Mouse (Mus musculus) MEL (cell line): Measurements from ENCODE around the gene Vwa3b. TPM values are rescaled to one million over a fixed set of nuclear protein-coding genes. Genes with fewer than 3 reads are reported as not detected.

ENCODE experiments used
- DNase-seq: peaks from one replicate; pipeline ENCODE4 v3.0.0; 2011; ENCODE audit warnings: low read depth, low spot score
- H3K27ac ChIP-seq: 2 replicates; pipeline ENCODE4 v1.5.1; 2012; ENCODE audit warnings: low read depth, mild to moderate bottlenecking, control low read depth, low read length, moderate library complexity; ENCODE audit not compliant: control insufficient read depth
- H3K27me3 ChIP-seq, 2 experiments: fragments of 150-350 bp in 1 of 2; sonication (generic) in 1 of 2; 2 replicates each; pipeline ENCODE4 v1.6.1; 2012; ENCODE audit warnings: low read length in 2 of 2, mild to moderate bottlenecking in 2 of 2, improper control_type of control experiment in 1 of 2, moderate library complexity in 1 of 2; ENCODE audit not compliant: insufficient read depth in 2 of 2, control insufficient read depth in 1 of 2
- H3K36me3 ChIP-seq, 2 experiments: 2 replicates each; pipeline ENCODE4 v1.6.1; 2012 to 2014; ENCODE audit warnings: low read length in 2 of 2, improper control_type of control experiment in 1 of 2, inconsistent platforms in 1 of 2, mild to moderate bottlenecking in 1 of 2; ENCODE audit not compliant: insufficient read depth in 2 of 2, control insufficient read depth in 1 of 2
- H3K4me1 ChIP-seq, 2 experiments: fragments of 150-350 bp in 1 of 2; sonication (generic) in 1 of 2; 2 replicates each; pipeline ENCODE4 v1.6.1; 2012; ENCODE audit warnings: low read length in 2 of 2, improper control_type of control experiment in 1 of 2, mild to moderate bottlenecking in 1 of 2; ENCODE audit not compliant: insufficient read depth in 2 of 2, control insufficient read depth in 1 of 2
- H3K4me3 ChIP-seq, 2 experiments: fragments of 150-350 bp in 1 of 2; sonication (generic) in 1 of 2; 2 replicates each; pipeline ENCODE4 v1.5.1; 2012; ENCODE audit warnings: low read depth in 2 of 2, low read length in 2 of 2, mild to moderate bottlenecking in 2 of 2, moderate library complexity in 2 of 2, control low read depth in 1 of 2, improper control_type of control experiment in 1 of 2; ENCODE audit not compliant: control insufficient read depth in 1 of 2, insufficient read depth in 1 of 2
- H3K79me2 ChIP-seq: 2 replicates; pipeline ENCODE4 v1.6.1; 2012; ENCODE audit warnings: mild to moderate bottlenecking, low read length, moderate library complexity; ENCODE audit not compliant: control insufficient read depth, poor library complexity, insufficient read depth
- H3K9ac ChIP-seq: 2 replicates; pipeline ENCODE4 v1.6.1; 2012; ENCODE audit warnings: low read depth, mild to moderate bottlenecking, control low read depth, low read length, moderate library complexity; ENCODE audit not compliant: control insufficient read depth, poor library complexity, severe bottlenecking
- H3K9me3 ChIP-seq: fragments of 150-350 bp; sonication (generic); replicated peaks from 2 replicates; pipeline ENCODE4 v1.6.1; 2012; ENCODE audit warnings: mild to moderate bottlenecking, low read length, improper control_type of control experiment, moderate library complexity; ENCODE audit not compliant: insufficient read depth
- E2F4 ChIP-seq: IDR thresholded peaks from 2 replicates; pipeline ENCODE4 v1.6.1; 2011; ENCODE audit warnings: low read depth, low read length, improper control_type of control experiment, borderline replicate concordance
- HCFC1 ChIP-seq: IDR thresholded peaks from 2 replicates; pipeline ENCODE4 v1.6.1; 2012; ENCODE audit warnings: low read depth, mild to moderate bottlenecking, inconsistent platforms, low read length, improper control_type of control experiment, moderate library complexity
- MAFK ChIP-seq: IDR thresholded peaks from 2 replicates; pipeline ENCODE4 v1.6.1; 2011; ENCODE audit warnings: low read depth, mild to moderate bottlenecking, low read length, improper control_type of control experiment, borderline replicate concordance
- MEF2A ChIP-seq: IDR thresholded peaks from 2 replicates; pipeline ENCODE4 v1.6.1; 2014; ENCODE audit warnings: low read depth, mild to moderate bottlenecking, inconsistent platforms, low read length, improper control_type of control experiment; ENCODE audit not compliant: poor library complexity, insufficient replicate concordance, severe bottlenecking; ENCODE audit errors: extremely low read depth
- MYC ChIP-seq: IDR thresholded peaks from 2 replicates; pipeline ENCODE4 v1.6.1; 2011; ENCODE audit warnings: low read depth, mild to moderate bottlenecking, low read length, improper control_type of control experiment, moderate library complexity
- NRF1 ChIP-seq: IDR thresholded peaks from 2 replicates; pipeline ENCODE4 v1.6.1; 2014; ENCODE audit warnings: low read depth, mild to moderate bottlenecking, inconsistent platforms, low read length, improper control_type of control experiment, moderate library complexity; ENCODE audit not compliant: poor library complexity, insufficient read depth, severe bottlenecking
- POLR2A ChIP-seq, 2 experiments: IDR thresholded peaks; 2 replicates each; pipeline ENCODE4 v1.6.1; 2011 to 2012; ENCODE audit warnings: low read length in 2 of 2, mild to moderate bottlenecking in 2 of 2, control low read depth in 1 of 2, improper control_type of control experiment in 1 of 2, low read depth in 1 of 2, moderate library complexity in 1 of 2; ENCODE audit not compliant: control insufficient read depth in 1 of 2, insufficient read depth in 1 of 2, poor library complexity in 1 of 2
- POLR2AphosphoS2 ChIP-seq: IDR thresholded peaks from 2 replicates; pipeline ENCODE4 v1.6.1; 2011; ENCODE audit warnings: low read length, improper control_type of control experiment
- POLR2AphosphoS5 ChIP-seq: IDR thresholded peaks from 2 replicates; pipeline ENCODE4 v1.6.1; 2012; ENCODE audit warnings: low read depth, borderline replicate concordance, mild to moderate bottlenecking, inconsistent platforms, low read length, moderate library complexity, mixed read lengths
- RCOR1 ChIP-seq: IDR thresholded peaks from 2 replicates; pipeline ENCODE4 v1.6.1; 2012; ENCODE audit warnings: low read depth, mild to moderate bottlenecking, inconsistent platforms, low read length, improper control_type of control experiment
- SMC3 ChIP-seq: IDR thresholded peaks from 2 replicates; pipeline ENCODE4 v1.6.1; 2011; ENCODE audit warnings: low read depth, low read length, improper control_type of control experiment
- TAL1 ChIP-seq: IDR thresholded peaks from 2 replicates; pipeline ENCODE4 v1.6.1; 2012; ENCODE audit warnings: mild to moderate bottlenecking, inconsistent platforms, low read length, moderate library complexity, mixed read lengths
- UBTF ChIP-seq: IDR thresholded peaks from 2 replicates; pipeline ENCODE4 v1.6.1; 2012; ENCODE audit warnings: low read depth, mild to moderate bottlenecking, inconsistent platforms, low read length, improper control_type of control experiment, moderate library complexity, borderline replicate concordance; ENCODE audit not compliant: insufficient read depth
- USF2 ChIP-seq, 2 experiments: IDR thresholded peaks; 2 replicates each; pipeline ENCODE4 v1.6.1; 2011 to 2012; ENCODE audit warnings: improper control_type of control experiment in 2 of 2, low read length in 2 of 2, borderline replicate concordance in 1 of 2, inconsistent platforms in 1 of 2, low read depth in 1 of 2, mild to moderate bottlenecking in 1 of 2; ENCODE audit not compliant: insufficient read depth in 1 of 2
- ZC3H11A ChIP-seq: IDR thresholded peaks from 2 replicates; pipeline ENCODE4 v1.6.1; 2012; ENCODE audit warnings: low read depth, mild to moderate bottlenecking, inconsistent platforms, low read length, improper control_type of control experiment
- ZKSCAN1 ChIP-seq: IDR thresholded peaks from 2 replicates; pipeline ENCODE4 v1.6.1; 2012; ENCODE audit warnings: low read depth, mild to moderate bottlenecking, inconsistent platforms, low read length, improper control_type of control experiment, moderate library complexity
- ZMIZ1 ChIP-seq: IDR thresholded peaks from 2 replicates; pipeline ENCODE4 v1.6.1; 2012; ENCODE audit warnings: low read depth, mild to moderate bottlenecking, inconsistent platforms, low read length, improper control_type of control experiment, moderate library complexity
- ZNF384 ChIP-seq: IDR thresholded peaks from 2 replicates; pipeline ENCODE4 v1.6.1; 2012; ENCODE audit warnings: low read depth, mild to moderate bottlenecking, inconsistent platforms, low read length, improper control_type of control experiment
- polyA plus RNA-seq, 2 experiments: library from polyadenylated mRNA; stranded (reverse) in 1 of 2; unstranded in 1 of 2; fragments of >175 nt in 1 of 2; fragments of >200 nt in 1 of 2; gene quantifications; 2 replicates each; pipeline versions ENCODE4 v1.2.1 to v1.2.4; 2012; ENCODE audit warnings: low replicate concordance in 2 of 2, low read depth in 1 of 2; ENCODE audit not compliant: insufficient read length in 2 of 2, insufficient read depth in 1 of 2, missing spikeins in 1 of 2
- total RNA-seq: library from RNA; depleted of rRNA; stranded (reverse); fragments of 300-350 nt; gene quantifications from 2 replicates; pipeline ENCODE4 v1.2.3, GENCODE M21; 2012

The Vwa3b gene
- total and polyA plus RNA-seq, 3 experiments, result not detected

DNA sequence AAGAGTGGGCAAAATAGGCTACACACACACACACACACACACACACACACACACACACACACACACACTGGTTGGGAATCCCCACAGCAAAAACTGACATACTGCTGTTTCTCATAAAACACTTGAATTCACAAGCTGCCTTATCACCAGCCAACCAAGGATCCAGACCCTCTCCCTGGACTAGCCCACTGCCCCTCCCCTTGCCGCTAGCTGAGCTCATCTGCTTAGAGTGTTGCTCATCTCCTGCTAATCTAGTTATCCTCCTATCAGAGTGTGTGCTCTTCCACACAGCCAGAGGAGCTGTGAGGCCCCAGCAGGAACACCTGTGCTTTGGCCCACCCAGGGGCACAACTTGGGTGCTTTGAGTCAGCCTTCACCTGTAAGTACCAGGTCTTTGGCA lies 187.7 kb downstream of the Vwa3b start, which contains the start of gene Cnga3:
Cnga3 (plus strand) TSS at position 291 of the 400 bp plus-strand sequence.
- no peak for TF ChIP-seq ZNF384
- TF ChIP-seq E2F4, result no peak
- no peak for TF ChIP-seq ZC3H11A
- TF ChIP-seq SMC3, result no peak
- TF ChIP-seq, all 39 proteins: peak for 0
- H3K9me3 ChIP-seq, result no peaks in the 10 kb centered on the region
- no peak within 1 kb of the TSS for H3K27ac ChIP-seq
- H3K79me2 ChIP-seq, result no peaks in the 10 kb centered on the region
- H3K27me3 ChIP-seq, result peaks cover 0 to 3% of the 10 kb centered on the region in 2 experiments; a peak in 2 of 4 replicates
- no peak within 1 kb of the TSS for H3K9ac ChIP-seq
- DNase-seq, result peak; percentile 46
- no peaks in the 10 kb centered on the region for H3K4me1 ChIP-seq
- H3K4me3 ChIP-seq, result no peak within 1 kb of the TSS
- H3K36me3 ChIP-seq, result no peaks in the 10 kb centered on the region

DNA sequence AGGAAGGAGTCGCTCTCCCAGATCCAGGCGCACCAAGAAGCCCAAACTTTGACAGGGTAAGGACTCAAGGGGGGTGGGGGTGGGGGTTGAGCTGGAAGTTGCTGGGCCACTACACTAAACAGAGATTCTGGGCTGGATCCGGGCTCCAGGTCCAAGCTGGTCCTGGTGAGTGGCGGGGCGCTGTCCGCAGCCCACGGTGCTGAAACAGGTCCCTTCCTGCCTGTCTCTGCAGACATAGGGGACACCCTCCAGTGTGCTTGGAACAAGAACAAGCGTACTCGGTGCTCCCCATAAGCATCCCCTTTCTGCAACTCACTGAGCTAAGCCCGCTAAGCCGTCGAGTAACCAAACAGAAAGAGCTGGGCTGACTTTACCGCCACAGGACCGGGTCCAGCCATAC lies 192.0 kb downstream of the Vwa3b start:
- no peak overlapping the region for H3K9ac ChIP-seq
- H3K27me3 ChIP-seq, result no peaks in the 10 kb centered on the region
- no peak overlapping the region for H3K27ac ChIP-seq
- H3K36me3 ChIP-seq, result no peaks in the 10 kb centered on the region
- no peaks in the 10 kb centered on the region for H3K4me1 ChIP-seq
- DNase-seq, result peak; percentile 41
- no peaks in the 10 kb centered on the region for H3K79me2 ChIP-seq
- TF ChIP-seq UBTF (no peak), HCFC1 (no peak), POLR2AphosphoS2 (no peak), ZKSCAN1 (no peak), USF2 (IDR thresholded peaks at IDR 0.05; ENCODE audit: borderline replicate concordance in 1 of 2, insufficient read depth in 1 of 2, low read depth in 1 of 2, low read length in 2 of 2) (no peak), SMC3 (no peak), POLR2AphosphoS5 (no peak), ZC3H11A (no peak), ZMIZ1 (no peak), NRF1 (no peak), TAL1 (no peak)
- TF ChIP-seq, all 39 proteins: peak for 0
- no peaks in the 10 kb centered on the region for H3K9me3 ChIP-seq
- H3K4me3 ChIP-seq, result no peak overlapping the region

DNA sequence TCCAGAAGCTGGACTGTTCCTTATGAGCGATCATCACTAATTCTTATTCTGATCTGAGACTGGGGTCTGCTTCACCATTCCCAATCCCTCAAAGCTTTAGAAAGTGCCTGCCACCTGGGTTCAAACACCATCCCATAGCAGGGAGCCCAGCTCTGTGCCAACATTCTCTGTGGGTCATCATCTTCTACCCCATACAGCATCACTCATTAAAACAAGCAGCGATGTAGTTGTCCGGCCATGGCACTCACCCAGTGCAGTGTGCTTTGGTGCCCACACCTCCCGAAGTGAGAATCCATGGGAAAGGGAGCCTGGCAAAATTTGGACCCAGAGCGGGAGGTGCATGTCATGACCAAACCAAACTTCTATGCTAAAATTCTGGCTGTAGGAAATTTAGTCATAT lies 193.2 kb downstream of the Vwa3b start:
- Histone ChIP-seq H3K27ac (no peak overlapping the region), H3K27me3 (no peaks in the 10 kb centered on the region), H3K36me3 (no peaks in the 10 kb centered on the region), H3K79me2 (no peaks in the 10 kb centered on the region), H3K9me3 (no peaks in the 10 kb centered on the region), H3K9ac (no peak overlapping the region), H3K4me1 (no peaks in the 10 kb centered on the region), H3K4me3 (no peak overlapping the region)
- DNase-seq, result no peak
- TF ChIP-seq POLR2A (IDR thresholded peaks at IDR 0.05; ENCODE audit: control insufficient read depth in 1 of 2, insufficient read depth in 1 of 2, low read depth in 1 of 2, low read length in 2 of 2, poor library complexity in 1 of 2), result no peak
- no peak for TF ChIP-seq MEF2A
- TF ChIP-seq HCFC1, result no peak
- no peak for TF ChIP-seq USF2 (IDR thresholded peaks at IDR 0.05; ENCODE audit: borderline replicate concordance in 1 of 2, insufficient read depth in 1 of 2, low read depth in 1 of 2, low read length in 2 of 2)
- no peak for TF ChIP-seq TAL1
- no peak for TF ChIP-seq RCOR1
- no peak for TF ChIP-seq POLR2AphosphoS5
- no peak for TF ChIP-seq MAFK
- no peak for TF ChIP-seq MYC
